Mouse (Mus musculus): ENCODE results near the gene Rpl41.

DNA sequence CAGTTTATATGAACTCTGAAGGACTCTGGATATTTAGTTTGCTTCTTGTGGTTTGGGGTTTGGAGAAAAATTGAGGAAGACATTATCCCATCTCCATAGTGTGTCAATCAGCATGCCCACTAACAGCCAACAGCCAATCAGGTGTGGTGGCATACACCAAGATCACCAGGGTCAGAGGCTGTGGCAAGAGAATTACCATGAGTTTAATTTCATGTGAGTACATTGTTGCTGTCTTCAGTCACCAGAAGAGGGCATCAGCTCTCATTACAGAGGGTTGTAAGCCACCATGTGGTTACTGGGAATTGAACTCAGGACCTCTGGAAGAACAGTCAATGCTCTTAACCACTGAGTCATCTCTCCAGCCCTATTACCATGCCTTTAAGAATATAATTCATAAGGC lies 7.2 kb upstream of the Rpl41 start:
- TF ChIP-seq CTCF (IDR thresholded peaks at IDR 0.05; ENCODE audit: extremely low read depth, insufficient read depth, insufficient read length, insufficient replicate concordance) (no peak), POLR2A (IDR thresholded peaks at IDR 0.05; ENCODE audit: low read depth, low read length) (no peak)

Measured in spleen, adult 2 months (tissue).